Mouse (Mus musculus) granulocyte monocyte progenitor cell, adult 5-6 weeks (primary cell): ENCODE data around the gene Dlx3. TPM values are rescaled to one million over a fixed set of nuclear protein-coding genes. Genes with fewer than 3 reads are reported as not detected.

Experiments used
- ATAC-seq: replicated peaks from 2 replicates; pipeline ENCODE4 v1.8.0; 2016; ENCODE audit warnings: mild to moderate bottlenecking, moderate TSS enrichment, inconsistent platforms; ENCODE audit not compliant: poor library complexity, severe bottlenecking
- total RNA-seq, 2 experiments: library from RNA; stranded (forward) in 1 of 2; stranded (reverse) in 1 of 2; fragments of 200-712, 200-1000 nt in 1 of 2; fragments of >200 nt in 1 of 2; fragmentation: Nextera tagmentation in 1 of 2; gene quantifications; 2 replicates each; pipeline ENCODE4 v1.2.3; 2014 to 2017

Dlx3 gene
- total RNA-seq (2014; fragmentation: Nextera tagmentation), result not detected in 2 replicates
- total RNA-seq (2017), result not detected in 2 replicates

DNA sequence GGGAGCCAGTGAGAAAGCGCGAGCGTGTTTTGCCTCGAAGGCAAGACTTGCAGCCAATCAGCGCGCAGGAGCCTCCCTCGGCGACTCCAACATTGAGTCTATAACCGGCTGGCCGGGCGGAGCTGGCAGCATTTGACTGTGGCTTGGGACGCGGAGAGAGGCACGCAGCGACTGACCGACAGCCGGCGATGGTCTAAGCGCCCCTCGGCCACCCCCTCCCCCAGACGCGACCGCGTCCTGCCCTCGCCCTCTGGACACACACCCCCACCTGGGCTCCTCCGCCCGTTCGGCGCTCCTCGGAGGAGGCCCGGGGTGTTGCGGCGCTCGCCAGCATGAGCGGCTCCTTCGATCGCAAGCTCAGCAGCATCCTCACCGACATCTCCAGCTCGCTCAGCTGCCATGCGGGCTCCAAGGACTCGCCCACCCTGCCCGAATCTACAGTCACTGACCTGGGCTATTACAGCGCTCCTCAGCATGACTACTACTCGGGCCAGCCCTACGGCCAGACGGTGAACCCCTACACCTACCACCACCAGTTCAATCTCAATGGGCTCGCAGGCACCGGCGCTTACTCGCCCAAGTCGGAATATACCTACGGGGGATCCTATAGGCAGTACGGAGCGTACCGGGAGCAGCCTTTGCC is at the start of gene Dlx3:
Dlx3 (plus strand) TSS at position 130 of the 643 bp plus-strand sequence.
- ATAC-seq, result no peak

DNA sequence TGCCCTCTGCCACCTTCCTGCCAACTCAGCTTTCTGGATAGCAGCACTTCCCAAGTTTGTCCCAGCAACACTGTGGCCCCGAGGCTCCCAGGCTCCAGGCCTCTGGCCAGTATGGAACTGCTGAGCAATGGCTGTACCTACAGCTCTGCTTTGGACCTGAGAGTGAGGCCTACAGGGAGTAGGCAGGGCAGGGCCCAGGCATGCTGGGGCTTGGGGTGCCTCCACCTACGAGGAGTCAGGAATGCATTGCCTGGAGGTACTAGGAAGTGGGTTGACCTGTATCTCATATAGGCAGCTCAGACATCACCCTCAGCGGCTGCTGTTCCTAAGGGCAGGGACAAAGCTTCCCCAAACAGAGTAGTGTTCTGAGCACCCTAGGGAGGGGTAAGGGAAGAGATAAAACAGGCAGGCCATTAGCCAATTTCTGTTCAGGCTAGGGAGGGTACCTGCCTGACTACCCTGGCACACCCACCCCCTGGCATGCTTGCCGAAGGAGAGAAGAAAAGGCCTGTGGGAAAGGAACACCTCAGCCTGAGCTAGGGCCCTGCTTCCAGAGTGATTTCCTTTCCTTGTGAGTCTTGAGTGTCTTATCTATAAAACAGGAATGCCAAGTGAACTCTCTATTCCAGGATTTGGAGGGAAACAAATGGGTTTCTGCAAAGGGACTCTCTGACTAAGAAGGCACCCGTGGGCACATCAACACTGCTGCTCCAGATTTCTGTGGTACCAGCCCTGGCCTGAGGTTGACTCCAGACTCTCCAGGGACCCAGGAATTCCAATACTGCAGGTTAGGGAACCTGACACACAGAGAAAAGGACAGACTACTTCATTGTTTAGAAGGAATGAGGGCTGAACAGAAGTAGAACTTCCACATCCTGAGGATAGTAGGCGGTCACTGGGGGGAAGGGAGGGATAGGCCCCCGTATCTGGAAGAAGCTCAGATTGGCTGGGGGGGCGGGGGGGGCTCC is 49.5 kb upstream of the Dlx3 start:
- ATAC-seq, result no peak

DNA sequence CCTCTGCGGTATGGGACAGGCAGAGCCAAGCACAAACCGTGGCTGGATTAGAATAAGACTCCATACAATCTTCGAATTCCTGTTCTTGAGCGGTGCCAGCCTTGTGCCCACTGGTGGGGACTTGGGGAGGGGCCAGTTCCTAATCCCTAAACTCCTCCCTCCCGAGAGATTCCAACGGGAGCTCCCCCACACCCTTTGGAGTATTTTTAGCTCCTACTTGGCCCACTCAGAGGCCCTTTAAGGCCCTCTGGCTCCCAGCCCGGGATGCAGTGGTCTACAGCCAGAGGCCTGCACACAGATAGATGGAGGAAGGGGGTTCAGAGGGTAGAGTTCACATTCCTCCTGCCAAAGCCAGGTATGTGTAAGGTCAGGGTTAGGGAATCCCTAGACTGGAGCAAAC is 48.7 kb upstream of the Dlx3 start:
- ATAC-seq, result no peak

DNA sequence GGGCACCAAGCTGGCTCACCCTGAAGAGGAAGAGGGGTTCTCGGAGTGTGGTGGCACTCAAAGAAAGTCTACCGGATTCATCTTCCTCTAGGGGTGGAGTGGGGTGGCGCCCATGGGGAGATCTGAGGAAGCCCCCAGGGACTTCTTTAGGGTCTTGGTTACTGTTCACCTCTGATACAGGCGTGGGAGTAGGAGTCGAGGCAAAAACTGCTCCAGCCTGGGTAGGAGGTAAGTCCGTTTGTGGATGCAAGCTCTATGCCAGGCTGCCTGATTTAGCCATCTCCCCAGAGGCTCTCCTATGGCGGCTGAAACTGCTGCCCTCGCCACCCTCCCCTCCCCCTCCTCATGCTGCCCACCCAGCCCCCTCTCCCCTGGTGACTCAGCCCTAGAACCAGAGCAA is 47.8 kb upstream of the Dlx3 start:
- ATAC-seq, result no peak

DNA sequence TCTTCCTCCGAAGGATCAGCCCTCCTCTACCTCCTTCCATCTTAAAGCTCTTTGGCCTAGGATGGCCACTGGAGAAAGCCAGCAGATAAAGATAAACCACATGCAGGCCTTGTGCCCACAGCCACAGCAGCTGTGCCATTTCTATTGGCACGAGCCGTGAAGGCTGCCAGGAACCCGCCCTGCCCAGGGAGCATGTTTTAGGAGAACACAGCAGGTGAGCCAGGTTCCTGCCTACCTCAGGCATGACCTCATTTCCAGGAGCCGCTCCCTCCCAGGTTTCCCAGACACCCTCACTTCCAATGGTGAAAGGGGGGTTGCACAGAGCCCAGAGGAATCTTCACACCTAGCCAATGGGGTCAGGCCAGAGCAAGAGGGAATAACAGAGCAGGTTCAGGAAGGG is 47.1 kb upstream of the Dlx3 start:
- no peak for ATAC-seq

DNA sequence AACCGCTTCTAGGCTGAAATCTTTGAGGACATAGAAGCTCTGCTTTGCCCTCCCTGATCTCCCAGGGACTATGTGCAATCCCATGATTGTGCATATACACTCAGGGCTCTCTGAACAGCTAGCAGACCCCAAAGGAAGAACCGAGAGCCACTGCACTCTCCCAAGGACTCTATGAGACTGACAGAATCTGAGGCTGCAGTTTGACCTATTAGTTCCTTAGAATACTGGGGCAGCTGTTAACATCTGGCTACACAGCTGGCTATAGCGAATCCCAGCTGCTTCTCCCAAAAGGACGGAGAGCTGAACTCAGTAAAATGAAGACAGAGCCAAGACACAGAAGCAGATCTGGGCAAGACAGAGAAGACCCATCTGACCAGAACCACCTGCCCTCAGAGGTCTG is 46.1 kb upstream of the Dlx3 start:
- ATAC-seq, result no peak

DNA sequence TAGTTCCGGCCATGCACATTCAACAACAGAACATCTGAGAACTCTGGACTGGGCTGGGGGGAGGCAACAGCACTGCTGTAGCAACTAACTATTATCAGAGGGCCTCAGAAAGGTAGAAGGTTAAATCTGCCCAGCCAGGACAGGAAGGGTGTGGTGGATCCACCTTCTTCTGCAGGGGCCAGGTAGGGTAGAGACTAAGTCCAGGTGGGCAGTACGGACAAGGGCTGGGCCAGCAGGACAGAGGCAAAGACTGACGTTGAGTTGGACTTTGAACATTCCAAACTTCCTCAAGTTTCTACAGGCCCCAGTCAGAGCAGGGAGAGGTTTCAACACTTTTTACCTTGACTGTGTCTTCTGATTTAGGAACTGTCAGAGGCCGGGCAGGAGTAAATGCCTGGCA is 45.2 kb upstream of the Dlx3 start:
- no peak for ATAC-seq

DNA sequence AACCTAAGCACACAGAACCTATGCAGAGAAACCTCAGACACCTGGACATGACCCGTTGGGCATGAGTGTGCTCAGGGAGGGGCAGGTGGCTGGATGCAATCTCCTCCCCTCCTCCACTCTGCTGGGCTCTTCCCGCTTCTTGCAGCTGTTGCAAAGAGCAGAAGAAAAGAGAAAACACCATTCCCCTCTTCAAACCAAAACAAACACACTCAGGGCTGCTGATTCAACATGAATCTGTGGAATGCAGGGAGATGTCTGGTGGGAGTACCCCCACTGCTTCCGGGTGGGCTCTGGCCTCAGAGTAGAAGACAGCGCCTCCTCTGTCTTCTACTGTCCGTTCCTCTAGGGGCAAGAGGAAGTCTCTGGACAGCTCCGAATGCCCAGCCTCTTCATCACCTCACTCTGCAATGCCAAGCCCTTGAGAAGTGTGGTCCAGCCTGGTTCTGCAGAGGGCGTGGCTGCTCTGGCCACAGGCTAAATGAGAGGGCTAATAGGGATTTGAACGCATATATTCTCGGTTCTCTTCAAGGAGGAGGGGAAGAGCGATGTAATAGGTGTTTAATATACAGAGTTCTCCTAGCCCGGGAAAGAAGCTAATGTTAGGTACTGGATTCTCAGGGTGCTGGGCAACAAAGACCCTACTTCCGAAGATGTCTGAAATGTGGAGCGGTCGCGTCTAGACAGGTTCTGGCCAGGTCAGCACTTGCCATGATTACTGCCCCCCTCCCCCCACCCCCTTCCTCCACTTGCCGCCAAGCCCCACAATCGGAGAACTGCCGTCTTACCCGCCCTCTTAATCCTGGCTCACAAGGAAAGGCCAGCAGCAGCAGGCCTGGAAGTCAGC is 44.5 kb upstream of the Dlx3 start:
- ATAC-seq, result no peak

DNA sequence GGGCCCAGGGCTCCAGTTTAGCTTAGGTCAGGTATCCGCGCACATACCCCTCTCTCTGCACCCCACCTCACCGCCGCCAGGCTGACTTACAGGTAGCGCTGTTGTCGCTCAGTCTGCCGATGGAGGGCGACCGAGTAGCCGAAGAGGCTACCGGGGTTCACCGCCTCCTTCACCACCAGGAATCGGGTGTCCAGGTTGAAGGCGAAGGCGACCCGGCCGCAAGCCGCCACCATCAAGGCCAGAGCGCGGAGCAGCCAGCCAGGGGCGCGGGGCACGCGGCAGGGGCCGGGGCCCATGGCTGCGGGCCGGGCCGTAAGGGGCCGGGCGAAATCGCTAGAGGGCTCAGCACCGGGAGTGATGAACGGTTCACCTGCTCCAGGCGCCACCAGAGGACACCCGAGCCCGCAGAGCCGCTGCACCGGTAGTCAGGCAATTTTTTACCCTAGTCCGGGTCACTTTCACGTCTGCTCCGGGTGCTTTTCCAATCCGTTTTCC is 43.8 kb upstream of the Dlx3 start:
- no peak for ATAC-seq

DNA sequence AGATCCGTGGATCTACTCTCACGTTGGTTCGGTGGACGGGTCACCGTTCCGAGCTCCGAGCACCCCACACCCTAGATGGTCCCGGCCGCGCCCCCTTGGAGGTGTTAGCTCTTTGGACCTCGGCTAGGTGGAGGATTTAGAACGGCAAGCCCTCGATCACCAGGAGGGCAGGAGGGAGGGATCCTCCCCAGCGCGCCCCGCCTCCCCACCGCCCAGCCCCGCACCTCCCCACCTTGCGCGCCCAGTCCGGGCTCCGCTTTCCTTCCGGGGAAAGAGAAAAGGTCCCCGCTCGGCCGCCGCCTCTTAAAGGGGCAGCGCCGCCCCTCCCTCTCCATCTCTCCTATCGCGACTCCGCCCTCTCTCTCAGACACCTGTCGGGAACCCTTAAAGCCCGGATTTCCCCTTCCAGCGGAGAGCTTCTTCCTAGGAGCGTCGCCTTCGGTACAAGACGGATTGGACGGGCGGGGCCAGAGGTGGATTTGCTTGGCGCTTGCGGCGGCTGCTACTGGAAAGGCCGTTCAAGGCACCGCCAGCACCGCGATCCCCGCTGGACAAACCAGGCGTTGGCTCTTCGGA is 43.3 kb upstream of the Dlx3 start, which contains the start of gene Itga3:
Itga3 (minus strand) TSS at position 266 of the 576 bp plus-strand sequence.
- peak; percentile 28 for ATAC-seq

DNA sequence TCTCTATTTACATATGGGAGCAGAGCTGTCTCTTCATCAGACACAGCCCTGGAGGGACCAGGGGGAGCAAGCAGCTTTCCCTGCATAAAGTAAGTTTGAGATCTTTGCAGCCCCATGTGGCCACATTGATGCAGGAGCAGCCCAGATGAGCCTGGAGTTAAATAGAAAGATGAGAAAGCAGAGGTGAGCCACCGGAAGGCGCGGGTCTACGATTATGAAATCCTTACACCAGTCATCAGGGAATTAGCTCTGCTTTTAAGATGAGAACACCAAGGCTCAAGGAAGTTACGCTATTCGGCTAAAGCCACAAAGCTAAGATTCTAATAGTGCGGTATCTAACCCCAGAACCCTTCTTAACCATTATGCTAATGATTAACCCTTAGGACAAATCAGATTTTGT is 42.0 kb upstream of the Dlx3 start:
- ATAC-seq, result peak; percentile 61

DNA sequence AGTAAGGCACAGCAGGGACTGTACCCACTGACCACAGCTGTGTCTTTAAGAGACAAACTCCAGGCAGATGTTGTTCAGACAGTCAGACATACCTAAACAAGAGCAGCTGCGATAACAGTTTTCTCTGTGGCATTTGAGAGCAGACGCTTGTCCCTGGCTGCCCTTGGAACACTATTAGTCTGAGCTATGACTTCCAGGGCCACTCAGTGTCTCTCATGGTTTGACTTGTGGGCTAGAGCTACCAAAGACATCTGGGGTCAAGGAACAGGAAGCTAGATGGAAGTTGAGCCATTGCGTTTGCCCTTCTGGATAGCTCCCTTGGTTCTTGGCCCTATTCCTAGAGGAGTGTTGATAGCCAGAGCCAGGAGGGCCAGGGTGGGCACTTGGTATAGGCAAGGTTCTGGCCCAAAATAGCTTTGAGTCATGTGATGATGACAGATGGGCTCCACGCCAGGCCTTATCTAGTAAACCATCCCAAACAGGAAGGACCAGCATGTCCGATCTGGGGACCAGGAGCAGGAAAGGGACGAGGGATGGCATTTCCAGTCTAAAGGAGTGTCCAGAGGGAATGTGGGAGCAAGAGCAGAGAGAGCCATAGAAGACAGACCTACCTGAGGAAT is 40.6 kb upstream of the Dlx3 start:
- no peak for ATAC-seq

DNA sequence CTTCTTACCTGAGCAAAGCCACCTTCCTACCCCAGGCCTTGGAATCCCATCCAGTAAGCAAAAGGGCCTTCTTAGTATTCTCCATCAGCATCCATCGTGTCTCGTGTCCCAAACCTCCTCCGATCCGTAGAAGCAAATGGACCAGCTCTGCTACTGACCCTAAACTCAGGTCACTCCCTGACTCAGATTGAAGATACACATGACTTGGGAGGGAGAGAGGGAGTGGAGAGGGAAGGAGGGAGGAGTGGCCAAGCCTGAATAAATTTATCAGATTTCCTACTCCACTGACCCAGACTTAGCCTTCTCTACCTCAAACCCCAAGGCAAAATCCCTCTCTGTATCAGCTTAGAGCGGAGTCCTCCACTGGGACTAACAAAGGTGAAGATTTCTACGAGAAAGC is 39.1 kb upstream of the Dlx3 start:
- ATAC-seq, result no peak

DNA sequence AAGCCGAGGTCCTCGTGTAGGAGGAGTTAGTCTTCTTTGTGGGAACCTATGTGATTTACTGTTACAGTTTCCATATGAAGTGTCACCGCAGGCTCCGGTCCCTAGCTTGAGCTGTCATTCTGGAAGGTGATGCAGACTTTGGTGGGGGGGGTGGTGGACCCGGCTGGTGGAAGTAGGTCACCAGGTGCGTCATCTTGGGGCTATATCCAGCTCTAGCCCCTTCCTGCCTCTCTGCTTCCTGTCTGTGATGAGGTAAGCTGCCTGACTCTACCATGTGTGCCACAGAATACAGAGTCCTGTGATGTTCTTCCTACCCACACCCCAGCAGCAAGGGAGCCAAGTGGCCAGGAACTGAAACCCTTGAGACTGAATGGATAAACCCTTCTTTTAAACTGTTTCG is 37.0 kb upstream of the Dlx3 start:
- ATAC-seq, result no peak

DNA sequence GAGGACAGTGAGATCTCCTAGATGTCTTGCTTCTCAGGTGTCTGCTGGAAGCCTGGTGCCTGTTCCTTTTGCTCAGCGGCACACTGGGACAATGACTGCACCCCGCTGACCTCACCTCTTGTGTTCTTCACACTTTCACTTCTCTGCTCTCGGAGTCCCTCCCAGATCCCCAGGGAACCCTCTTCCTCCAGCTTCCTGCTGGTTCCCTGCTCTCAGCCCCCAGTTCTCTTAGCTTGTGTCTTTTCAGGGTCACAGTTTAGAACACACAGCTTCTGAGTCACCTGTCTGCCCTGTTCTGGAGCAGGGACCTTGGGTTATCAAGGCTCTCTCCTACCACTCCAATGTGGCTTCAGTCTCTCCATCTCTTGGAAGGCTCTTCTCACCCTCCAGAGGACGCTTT is 35.7 kb upstream of the Dlx3 start:
- ATAC-seq, result no peak

DNA sequence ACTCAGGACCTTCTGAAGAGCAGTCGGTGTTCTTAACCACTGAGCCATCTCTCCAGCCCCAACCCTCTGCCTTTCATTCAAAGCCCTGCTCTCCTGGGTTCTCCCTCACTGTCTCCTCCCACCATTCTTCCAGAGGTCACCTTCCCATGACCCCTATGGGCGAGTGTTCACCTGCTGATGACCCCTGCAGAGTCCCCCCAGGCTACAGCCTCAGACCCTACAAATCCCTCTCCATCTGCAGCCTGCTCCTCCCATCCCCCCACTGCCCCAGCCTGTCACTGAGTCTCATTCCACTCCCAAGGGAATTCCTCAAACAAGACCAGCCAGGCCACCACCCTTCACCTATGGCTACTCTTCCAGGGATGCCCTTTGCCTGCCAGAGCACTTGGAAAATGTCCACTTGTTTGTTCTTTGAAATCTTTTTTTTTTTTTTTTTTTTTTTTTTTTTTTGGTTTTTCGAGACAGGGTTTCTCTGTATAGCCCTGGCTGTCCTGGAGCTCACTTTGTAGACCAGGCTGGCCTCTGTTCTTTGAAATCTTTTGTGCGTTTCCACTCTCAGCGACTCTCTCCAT is 35.0 kb upstream of the Dlx3 start:
- ATAC-seq, result no peak

DNA sequence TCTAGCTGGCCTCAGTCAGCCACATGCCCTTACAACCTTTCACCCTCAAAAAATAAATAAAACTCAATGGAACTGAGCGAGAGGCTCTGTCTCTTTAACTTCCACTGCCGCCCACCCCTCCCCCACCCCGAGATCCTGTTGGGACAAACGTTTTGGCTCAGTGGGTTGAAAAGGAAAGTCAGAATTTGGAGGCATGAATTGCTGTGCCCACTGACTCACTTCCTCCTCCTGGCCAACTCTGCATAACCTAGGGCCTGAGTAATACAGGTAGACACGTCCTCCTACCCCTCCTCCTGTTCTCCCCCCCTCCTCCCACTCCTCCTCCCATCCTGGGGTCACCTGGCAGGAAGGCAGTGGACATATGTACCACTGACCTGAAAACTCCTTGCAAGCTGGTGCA is 34.2 kb upstream of the Dlx3 start:
- ATAC-seq, result no peak

DNA sequence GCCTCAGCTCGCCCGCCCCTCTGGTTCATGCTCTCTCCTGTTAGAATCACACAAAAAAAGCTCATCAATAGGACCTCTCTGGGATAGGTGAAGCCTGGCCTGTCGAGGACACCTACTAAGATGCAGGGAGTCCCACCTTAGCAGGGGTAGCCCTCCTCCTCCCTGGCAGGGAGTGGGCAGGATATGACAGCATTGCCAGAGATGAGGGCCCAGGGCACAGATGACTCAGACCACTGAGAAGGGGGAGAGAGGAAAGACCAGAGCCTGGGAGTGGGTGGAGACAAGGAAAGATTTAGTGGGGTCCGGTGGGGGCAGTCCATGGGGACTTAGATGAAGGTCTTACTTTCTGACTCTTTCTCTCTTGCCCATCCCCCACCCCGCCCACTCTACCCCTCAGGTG is 33.7 kb upstream of the Dlx3 start:
- no peak for ATAC-seq
